In genomic region chr2:54435937-54436735, GRCm38 (mm10) we compare ENCODE assay signal across 8 mouse cellular contexts. TPM values are rescaled to one million over a fixed set of nuclear protein-coding genes. Genes with fewer than 3 reads are reported as not detected.
DNase-seq lines count a peak whose midpoint lies in the region; ATAC-seq and TF ChIP-seq lines count a peak whose summit lies in the region.

Gene Galnt13 (plus strand): TSS chr2:54436317.

- no peak within 1 kb of the TSS for H3K9ac ChIP-seq in heart, postnatal 0 days (replicated peaks; ENCODE audit: low read depth, low read length)

- no peak for TF ChIP-seq CTCF in heart, postnatal 0 days (IDR thresholded peaks at IDR 0.05; ENCODE audit: low read depth)

- H3K4me1 ChIP-seq in heart, postnatal 0 days (ENCODE audit: control insufficient read depth, insufficient read depth) = no peaks in the 10 kb centered on the region
- peaks cover 26% of the 10 kb centered on the region for H3K4me1 ChIP-seq in midbrain, embryonic 10.5 days

- H3K27me3 ChIP-seq in heart, postnatal 0 days (ENCODE audit: control insufficient read depth, insufficient read depth, low read length) = peaks cover 31% of the 10 kb centered on the region
- H3K27me3 ChIP-seq in midbrain, embryonic 10.5 days (ENCODE audit: low read depth, poor library complexity, severe bottlenecking) = peaks cover 40% of the 10 kb centered on the region

- H3K36me3 ChIP-seq in heart, postnatal 0 days (replicated peaks; ENCODE audit: control insufficient read depth, insufficient read depth, low read length) = no peaks in the 10 kb centered on the region
- no peaks in the 10 kb centered on the region for H3K36me3 ChIP-seq in midbrain, embryonic 10.5 days

- no peak within 1 kb of the TSS for H3K27ac ChIP-seq in heart, postnatal 0 days (ENCODE audit: low read depth)
- peak within 1 kb of the TSS; percentile 83 for H3K27ac ChIP-seq in midbrain, embryonic 10.5 days (replicated peaks)

- peak within 1 kb of the TSS; percentile 33 for H3K4me3 ChIP-seq in heart, postnatal 0 days (ENCODE audit: low read depth, low read length)
- peak within 1 kb of the TSS; percentile 67 for H3K4me3 ChIP-seq in midbrain, embryonic 10.5 days

- no peak for ATAC-seq in heart, postnatal 0 days (ENCODE audit: insufficient read depth, low read depth)

- TF ChIP-seq EP300 in heart, postnatal 0 days (IDR thresholded peaks at IDR 0.05; ENCODE audit: low read depth) = no peak

- intact Hi-C loops in left cerebral cortex, postnatal 14 days (cut with DNase I) = no loop called here

- peak within 1 kb of the TSS; percentile 60 for H3K4me2 ChIP-seq in heart, postnatal 0 days (ENCODE audit: low read depth, low read length)

- under 1% methylated on average over 63 of the region's 81 CpGs for WGBS in heart, postnatal 0 days
- under 1% methylated on average over 76 of the region's 81 CpGs for WGBS in midbrain, embryonic 10.5 days

- H3K9me3 ChIP-seq in heart, postnatal 0 days (replicated peaks; ENCODE audit: control insufficient read depth, low read length) = no peaks in the 10 kb centered on the region
- H3K9me3 ChIP-seq in midbrain, embryonic 10.5 days (replicated peaks) = no peaks in the 10 kb centered on the region

- DNase-seq in kidney, postnatal 10 days = peak; percentile 11
- DNase-seq in kidney, postnatal 25 days = no peak
- DNase-seq in cerebellum, postnatal 4 days (ENCODE audit: low spot score in 2 of 2) = peak; percentile 35 to 80
- no peak for DNase-seq in heart, postnatal 0 days (ENCODE audit: low spot score)
- DNase-seq in left cerebral cortex, postnatal 14 days (ENCODE audit: low spot score in 2 of 2) = peak; percentile 72 to 75
- DNase-seq in midbrain, embryonic 10.5 days (ENCODE audit: low spot score) = peak; percentile 82
- DNase-seq in telencephalon, adult 2 months (ENCODE audit: low read depth, low spot score) = peak; percentile 64
- no peak for DNase-seq in thymus, adult 18-20 months

RNA-seq across cellular contexts. Expression of gene Galnt13, which starts in this region (rescaled TPM):
- total RNA-seq in heart, postnatal 0 days (2014; rRNA removed; ENCODE audit: low replicate concordance) = not detected in 2 replicates
- not detected in 2 replicates for polyA plus RNA-seq in heart, postnatal 0 days (2015; fragmentation: Nextera tagmentation; extraction: Ambion mirVana)
- 10 to 100 TPM; 32.9 to 33.9 TPM for total RNA-seq in left cerebral cortex, postnatal 14 days (2021)
- polyA plus RNA-seq in midbrain, embryonic 10.5 days (2016; fragmentation: Nextera tagmentation; extraction: Ambion mirVana) = 2.2 and 2.7 TPM in 2 replicates

Comparison
In these comparisons a context has a peak if more than half of its experiments do, and no peak if none do; other contexts are left out.
1. RNA of gene Galnt13 (total RNA-seq): 32.9 to 33.9 TPM in left cerebral cortex, postnatal 14 days; not detected in heart, postnatal 0 days; every median in the first group is over 10 times any median in the second.
2. DNase-seq: peak in kidney, postnatal 10 days (single experiment), cerebellum, postnatal 4 days (2 of 2), left cerebral cortex, postnatal 14 days (2 of 2), midbrain, embryonic 10.5 days (single experiment) and telencephalon, adult 2 months (single experiment); none in kidney, postnatal 25 days (0 of 2), heart, postnatal 0 days (single experiment) and thymus, adult 18-20 months (0 of 2).